Mouse (Mus musculus) frontal cortex, postnatal 14 days (tissue): ENCODE data around the gene Plcb2.

Source experiments
- DNase-seq, 2 experiments: peaks; one replicate each; pipeline ENCODE4 v3.0.0; 2022; ENCODE audit warnings: low spot score in 2 of 2

Plcb2 gene

GRCm38 (mm10) chr2:118687791-118688190 lies 40.4 kb downstream of the Plcb2 start:
- no peak for DNase-seq

DNA sequence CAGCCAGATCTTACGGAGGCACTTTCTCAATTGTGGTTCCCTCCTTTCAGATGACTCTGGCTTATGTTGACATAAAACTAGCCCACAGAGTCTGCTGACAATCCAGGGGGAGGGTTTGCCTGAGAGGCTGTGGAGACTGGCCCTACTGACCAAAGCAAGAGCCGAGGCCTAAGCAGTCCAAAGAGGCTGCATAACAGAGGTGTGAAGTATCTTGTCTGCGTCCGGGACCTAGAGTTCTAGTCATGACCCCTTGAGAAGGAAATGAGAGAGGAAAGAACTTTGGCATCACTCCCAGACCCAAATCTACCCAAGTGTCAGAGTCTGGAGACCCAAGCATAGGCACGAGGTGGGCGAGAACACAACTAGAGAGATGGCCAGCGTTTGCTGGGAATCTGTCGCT lies 41.5 kb downstream of the Plcb2 start:
- no peak for DNase-seq

DNA sequence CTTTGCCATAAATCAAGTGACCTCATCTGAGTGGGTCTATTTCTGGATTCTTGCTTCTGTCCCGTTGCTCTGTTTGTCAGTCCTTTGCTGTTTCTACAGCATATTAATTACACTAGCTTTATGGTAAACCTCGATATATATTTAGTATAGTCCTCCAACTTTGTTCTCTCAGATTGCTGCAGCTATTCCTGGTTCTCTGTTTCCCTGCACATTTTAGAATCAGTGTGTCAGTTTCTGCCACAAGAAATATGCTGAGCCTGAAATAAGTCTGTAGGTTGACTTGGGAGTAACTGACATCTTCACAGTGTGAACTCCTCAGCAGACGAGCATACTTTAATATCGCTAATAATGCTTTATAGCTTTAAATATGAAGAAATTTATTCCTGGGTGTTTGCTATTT lies 43.1 kb downstream of the Plcb2 start:
- DNase-seq = no peak

DNA sequence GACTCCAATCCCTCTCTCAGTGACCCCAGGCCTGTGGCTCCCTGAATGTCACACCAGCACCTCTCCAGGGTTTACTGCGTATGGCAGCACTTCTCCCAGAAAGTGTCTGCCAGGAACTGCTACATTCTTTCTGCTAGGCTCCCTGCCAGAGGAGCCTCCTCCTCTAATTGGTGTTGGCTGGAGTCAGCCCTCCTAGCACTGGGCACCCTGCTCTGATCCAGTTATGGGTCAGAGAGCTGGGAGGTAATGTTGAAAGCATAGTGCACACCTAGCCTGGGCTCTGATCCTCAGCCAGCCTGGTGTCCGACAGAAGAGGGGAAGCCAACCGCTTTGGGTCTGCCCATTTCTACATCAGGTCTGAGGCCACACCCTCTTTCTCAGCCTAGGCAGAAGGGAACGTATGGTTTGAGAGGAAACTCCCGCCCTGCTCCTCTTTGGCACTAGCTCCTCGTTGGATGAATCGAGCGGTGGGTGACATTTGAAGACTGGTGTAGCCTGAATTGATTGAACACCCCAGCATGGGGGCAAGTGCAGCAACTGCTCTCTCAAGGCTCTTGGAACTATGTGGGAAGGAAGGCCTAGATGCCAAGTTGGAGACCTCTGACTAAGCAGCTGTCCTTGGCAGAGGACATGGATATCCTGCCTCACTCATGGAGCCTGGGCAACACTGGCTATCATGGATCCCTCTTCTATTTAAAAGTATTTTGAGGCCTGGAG lies 45.5 kb downstream of the Plcb2 start:
- DNase-seq = no peak

- no peak for DNase-seq
Observed at GRCm38 (mm10) chr2:118680926-118681325, 47.3 kb downstream of the Plcb2 start.

- DNase-seq = no peak
Observed at GRCm38 (mm10) chr2:118679577-118679976, 48.7 kb downstream of the Plcb2 start.

DNA sequence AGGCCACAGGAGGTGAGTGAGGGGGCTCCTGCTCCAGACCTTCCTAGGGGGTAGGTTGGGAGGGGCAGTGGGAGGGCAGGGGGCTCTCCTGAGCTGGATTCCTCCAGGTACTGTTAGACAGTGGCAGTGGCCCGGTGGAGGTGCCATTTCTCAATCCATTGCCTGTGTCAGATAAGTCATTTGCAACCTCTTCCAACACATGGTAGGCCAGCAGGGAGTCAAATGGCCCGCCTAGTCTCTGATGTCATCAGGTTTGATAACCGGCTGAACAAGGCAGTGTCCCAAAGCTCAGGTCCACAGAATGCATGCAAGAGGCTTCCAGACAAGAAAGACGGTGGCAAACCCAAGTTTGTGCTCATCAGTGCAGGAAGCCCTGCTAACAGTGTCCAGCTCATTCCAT lies 50.4 kb downstream of the Plcb2 start:
- no peak for DNase-seq

DNA sequence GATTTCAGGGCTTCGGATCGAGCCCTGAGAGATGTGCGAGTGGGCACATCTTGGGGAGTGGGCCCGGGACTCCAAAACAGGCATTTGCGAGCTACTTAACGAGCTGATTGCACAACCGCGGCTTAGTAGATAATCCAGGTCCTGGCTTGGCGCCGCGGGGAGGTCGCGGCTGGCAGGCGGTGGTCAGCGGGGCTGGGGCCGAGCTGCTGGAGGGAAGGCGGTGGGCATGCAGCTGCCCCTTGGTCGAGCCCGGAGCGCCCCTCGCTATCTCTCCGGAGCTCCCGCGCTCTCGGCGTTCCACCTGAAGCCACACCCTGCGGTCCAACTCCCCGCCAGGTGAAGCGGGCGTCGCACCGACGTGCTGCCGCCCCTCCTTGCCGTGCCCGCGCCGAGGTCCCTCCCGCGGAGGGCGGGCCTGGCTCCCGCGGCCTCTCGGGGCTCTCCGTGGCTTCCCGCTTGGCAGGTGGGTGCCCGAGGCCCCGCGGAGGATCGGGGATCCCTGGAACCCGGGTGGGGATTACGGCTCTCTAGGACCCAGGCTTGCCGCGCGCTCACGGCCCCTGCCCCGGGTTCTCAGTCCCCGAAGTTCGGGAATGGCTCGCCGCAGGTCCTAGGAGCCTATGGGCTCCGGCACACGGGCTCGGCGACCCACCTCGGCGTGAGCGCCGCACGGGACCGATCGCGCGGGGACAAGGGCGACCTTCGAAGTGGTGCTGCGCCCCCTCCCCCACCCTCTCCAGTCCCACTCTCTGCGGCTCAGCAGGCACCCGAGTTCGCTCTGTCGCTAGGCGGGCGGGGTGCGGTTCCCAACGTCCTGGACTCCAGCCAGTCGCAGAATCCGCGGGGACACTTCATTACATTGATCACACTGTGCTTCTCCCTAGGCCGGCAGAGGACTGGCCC lies 51.1 kb downstream of the Plcb2 start:
- DNase-seq = no peak

- DNase-seq = no peak
Observed at GRCm38 (mm10) chr2:118674500-118674899, 53.7 kb downstream of the Plcb2 start.

GRCm38 (mm10) chr2:118673686-118674465 lies 54.4 kb downstream of the Plcb2 start:
- DNase-seq = no peak

DNA sequence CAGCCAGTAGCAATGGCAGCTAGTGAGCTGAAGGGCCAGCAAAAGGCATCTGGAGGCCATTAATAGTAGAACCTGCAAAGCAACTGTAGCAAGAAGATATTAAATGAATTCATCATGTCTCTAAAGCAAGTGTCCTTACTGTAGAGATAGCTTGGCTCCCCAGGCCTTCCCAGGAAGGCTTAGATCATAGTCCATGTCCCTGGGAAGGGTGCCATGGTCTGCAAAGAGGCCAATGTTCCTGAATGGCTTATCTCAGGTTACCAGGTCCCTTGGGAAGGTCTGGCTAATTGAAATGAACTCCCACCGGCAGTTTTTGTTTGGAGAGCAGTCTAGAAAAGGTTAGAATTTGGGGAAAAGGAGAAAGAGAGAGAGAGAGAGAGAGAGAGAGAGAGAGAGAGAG lies 56.5 kb downstream of the Plcb2 start:
- no peak for DNase-seq

GRCm38 (mm10) chr2:118669785-118670184 lies 58.5 kb downstream of the Plcb2 start:
- DNase-seq = no peak

- no peak for DNase-seq
Observed at GRCm38 (mm10) chr2:118669245-118669644, 59.0 kb downstream of the Plcb2 start.

- DNase-seq = no peak
Observed at GRCm38 (mm10) chr2:118667181-118667580, 61.1 kb downstream of the Plcb2 start.

GRCm38 (mm10) chr2:118665616-118666015 lies 62.6 kb downstream of the Plcb2 start:
- DNase-seq = no peak

DNA sequence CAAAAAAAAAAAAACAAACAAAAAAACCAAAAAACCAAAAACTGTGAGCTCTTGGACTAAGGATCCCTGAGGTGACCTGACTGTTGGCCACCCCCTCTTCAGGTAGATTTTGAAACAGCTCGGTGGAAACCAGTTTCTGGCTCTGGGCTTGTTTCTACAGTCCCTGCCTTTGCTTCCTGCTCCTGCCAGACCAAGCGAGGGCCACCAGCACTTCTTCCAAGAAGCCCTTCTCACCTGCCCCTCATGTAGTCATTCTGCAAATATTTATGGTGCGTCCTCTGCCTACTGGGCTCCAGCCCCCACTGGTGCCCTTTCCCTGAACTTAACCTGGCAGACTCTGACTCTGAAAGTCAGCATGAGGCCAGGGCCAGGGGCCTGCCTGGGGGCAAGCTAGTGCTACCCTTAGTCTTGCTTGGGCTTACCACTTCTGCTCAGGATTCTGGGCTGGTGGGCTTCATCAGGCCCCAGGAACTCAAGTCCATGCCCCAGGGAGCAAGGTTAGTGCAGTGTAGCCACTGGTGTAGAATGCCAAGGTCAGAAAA lies 63.2 kb downstream of the Plcb2 start:
- DNase-seq = no peak

DNA sequence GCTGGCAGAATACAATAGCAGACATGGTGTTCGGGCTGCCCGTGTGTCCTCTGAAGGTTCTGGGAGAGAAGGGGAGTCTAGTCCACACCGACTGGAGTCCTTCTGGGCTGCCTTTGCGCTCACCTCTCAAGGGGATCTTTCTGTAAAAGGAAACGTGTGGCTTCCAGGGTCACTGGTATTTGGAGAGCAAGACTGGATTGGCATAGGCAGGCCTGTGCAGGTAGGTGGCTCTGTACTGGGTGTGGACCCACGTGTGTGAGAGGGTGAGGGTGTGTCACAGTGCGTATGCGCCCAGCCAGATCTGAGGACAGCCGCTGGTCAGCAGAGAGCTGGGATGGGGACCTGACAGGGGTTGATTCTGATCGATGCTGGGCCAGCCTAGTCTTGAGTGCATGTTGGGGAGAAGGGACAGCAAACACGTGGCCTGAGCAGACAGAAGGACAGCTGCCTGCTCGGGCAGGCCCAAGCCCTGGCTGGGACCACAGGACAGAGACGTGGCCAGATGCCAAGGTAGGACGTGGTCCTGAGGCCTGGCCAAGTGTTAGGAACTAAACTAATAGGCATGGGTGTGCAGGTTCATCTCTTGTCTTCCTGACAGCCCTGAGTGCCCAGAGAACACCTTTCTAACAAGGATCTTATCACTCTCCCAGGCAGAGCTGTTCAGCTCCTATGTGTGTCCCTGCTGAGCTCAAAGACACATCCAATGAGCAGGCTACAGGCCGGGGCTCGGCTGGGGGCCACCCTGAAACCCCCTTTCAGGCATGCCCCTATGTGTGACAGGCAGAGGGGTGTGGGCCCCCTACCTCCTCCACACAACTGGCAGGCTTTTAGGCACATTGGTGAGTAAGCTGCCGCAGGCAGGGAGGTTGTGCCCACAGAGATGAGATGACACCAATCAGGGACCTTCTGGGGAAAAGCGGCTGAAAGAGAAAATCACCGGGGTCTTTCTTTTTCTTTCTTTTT lies 64.2 kb downstream of the Plcb2 start:
- no peak for DNase-seq

DNA sequence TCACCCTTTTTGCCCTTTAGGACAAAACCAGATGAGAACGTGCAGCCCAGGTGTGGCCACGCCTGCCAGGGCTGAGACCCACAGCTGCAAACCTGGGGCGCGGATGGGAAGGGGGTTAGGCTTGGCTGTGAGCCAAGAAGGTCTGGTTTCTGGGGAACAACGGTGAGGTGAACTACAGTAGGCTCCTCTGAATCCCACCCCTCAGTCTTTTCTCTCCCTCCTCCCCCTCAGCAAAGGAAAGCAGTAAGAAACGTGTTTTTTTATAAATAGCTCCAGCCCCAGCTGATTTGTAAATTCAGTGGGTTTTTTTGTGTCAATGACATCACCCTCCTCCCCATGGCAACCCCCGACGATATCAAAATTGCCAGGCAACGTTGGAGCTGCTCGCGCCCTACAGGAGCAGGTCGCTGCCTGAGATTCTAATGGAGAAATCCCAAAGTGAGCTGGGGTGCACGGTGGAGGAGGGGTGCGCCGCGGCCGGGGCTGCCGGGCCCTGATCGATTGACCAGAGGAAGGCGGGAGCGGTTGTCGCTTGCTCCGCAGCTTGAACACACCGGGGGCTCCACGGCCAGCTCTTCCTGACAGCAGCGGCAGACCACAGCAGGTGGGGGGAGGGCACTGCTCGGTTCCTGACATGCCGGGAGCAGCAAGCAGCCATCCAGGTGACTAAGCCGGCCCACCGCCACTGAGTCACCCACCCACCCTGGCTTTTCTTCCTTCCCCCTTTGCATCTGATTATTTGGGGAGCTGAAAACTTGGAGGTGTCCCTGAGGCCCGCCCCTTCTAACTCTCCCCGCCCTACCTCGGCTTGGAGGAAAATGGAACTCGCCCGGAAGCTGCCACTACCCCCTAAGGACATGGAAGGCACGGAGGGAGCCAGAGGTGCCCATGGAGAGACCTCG lies 65.1 kb downstream of the Plcb2 start, which contains the start of gene Pak6:
TSS of gene Pak6 (plus strand) at position 402 of the 902 bp plus-strand sequence.
- peak; percentile 64 to 69 for DNase-seq

DNA sequence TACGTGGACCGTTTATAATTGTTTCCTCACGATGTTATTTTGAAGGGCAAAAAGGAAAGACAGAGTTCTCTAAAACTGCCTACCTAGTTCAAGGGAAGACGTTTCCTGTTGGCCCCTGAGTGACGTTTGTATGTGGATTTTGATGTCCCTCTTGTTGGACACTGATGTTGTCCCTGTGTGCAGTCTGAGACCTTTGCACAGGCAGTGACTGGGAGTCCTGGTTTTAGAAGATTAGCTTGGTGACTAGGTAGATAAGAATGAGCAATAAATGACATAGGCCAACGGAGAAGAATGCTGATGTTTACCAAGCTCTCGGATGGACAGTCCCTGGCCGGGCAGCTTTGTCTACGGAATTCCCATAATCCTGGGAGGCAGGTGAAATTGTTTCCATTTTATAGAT lies 66.3 kb downstream of the Plcb2 start:
- no peak for DNase-seq

DNA sequence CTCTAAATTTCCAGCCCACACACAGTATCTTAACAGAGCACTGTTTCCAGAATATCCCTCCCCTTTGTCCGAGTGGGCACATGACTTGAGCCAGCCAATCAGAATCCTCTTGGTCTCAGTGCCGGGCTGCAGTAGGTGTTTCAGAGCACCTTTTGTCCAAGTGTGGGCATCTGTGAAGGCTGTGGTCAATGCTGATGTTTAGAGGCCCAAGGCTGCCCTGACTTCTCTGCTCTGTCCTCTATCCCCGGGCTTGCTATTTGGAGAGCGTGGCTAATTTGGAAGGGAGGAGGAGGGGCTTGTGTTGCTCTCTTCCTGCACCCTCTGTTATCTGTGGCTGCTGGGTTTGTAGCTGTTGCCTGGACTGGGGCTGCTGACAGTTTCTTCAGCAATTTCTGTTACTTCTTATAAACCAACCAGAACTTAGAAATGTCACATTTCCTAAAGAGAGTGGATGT lies 68.2 kb downstream of the Plcb2 start:
- DNase-seq = no peak
